Mouse (Mus musculus): ENCODE results near the gene Disp1. TPM values are rescaled to one million over a fixed set of nuclear protein-coding genes. Genes with fewer than 3 reads are reported as not detected.

Disp1 gene
- polyA plus RNA-seq, 1 experiment from 2014 or later: 3.5 TPM

- H3K36me3 ChIP-seq (ENCODE audit: insufficient read depth, low read length): no peaks in the 10 kb centered on the region
- WGBS: 64% methylated on average over 7 of the region's 7 CpGs
- no peak for ATAC-seq
Observed at GRCm38 (mm10) chr1:183052663-183053062, 168.7 kb downstream of the Disp1 start.

GRCm38 (mm10) chr1:183049295-183049694 lies 172.0 kb downstream of the Disp1 start:
- DNase-seq (ENCODE audit: low spot score) (peak; percentile 22), ATAC-seq (no peak)
- Histone ChIP-seq H3K4me3 (ENCODE audit: low read depth, low read length) (no peak overlapping the region), H3K27me3 (replicated peaks; ENCODE audit: insufficient read depth, low read length) (no peaks in the 10 kb centered on the region), H3K4me1 (ENCODE audit: insufficient read depth, low read depth, low read length) (no peaks in the 10 kb centered on the region; the same call in 1 of the 2 replicates), H3K4me2 (replicated peaks; ENCODE audit: low read depth, low read length) (no peak overlapping the region), H3K9ac (replicated peaks; ENCODE audit: low read depth) (no peak overlapping the region), H3K27ac (ENCODE audit: low read length) (no peak overlapping the region), H3K9me3 (ENCODE audit: low read length) (no peaks in the 10 kb centered on the region), H3K36me3 (ENCODE audit: insufficient read depth, low read length) (no peaks in the 10 kb centered on the region)
- 70% methylated on average over 6 of the region's 6 CpGs for WGBS
- no peak for TF ChIP-seq CTCF (IDR thresholded peaks at IDR 0.05)

More at GRCm38 (mm10) chr1:183052663-183053062, 168.7 kb downstream of the Disp1 start:
- Histone ChIP-seq H3K9me3 (ENCODE audit: low read length) (no peaks in the 10 kb centered on the region), H3K4me2 (replicated peaks; ENCODE audit: low read depth, low read length) (no peak overlapping the region), H3K4me3 (ENCODE audit: low read depth, low read length) (no peak overlapping the region), H3K9ac (replicated peaks; ENCODE audit: low read depth) (no peak overlapping the region), H3K27ac (ENCODE audit: low read length) (no peak overlapping the region), H3K4me1 (ENCODE audit: insufficient read depth, low read depth, low read length) (no peaks in the 10 kb centered on the region; the same call in 1 of the 2 replicates), H3K27me3 (replicated peaks; ENCODE audit: insufficient read depth, low read length) (no peaks in the 10 kb centered on the region)
- TF ChIP-seq CTCF (IDR thresholded peaks at IDR 0.05) (no peak), EP300 (IDR thresholded peaks at IDR 0.05) (no peak)
- no peak for DNase-seq (ENCODE audit: low spot score)

GRCm38 (mm10) chr1:183047913-183048523 lies 173.3 kb downstream of the Disp1 start:
- Histone ChIP-seq H3K27ac (ENCODE audit: low read length) (no peak overlapping the region), H3K36me3 (ENCODE audit: insufficient read depth, low read length) (no peaks in the 10 kb centered on the region), H3K9me3 (ENCODE audit: low read length) (no peaks in the 10 kb centered on the region), H3K27me3 (replicated peaks; ENCODE audit: insufficient read depth, low read length) (no peaks in the 10 kb centered on the region), H3K4me1 (ENCODE audit: insufficient read depth, low read depth, low read length) (no peaks in the 10 kb centered on the region; the same call in 1 of the 2 replicates), H3K9ac (replicated peaks; ENCODE audit: low read depth) (no peak overlapping the region), H3K4me2 (replicated peaks; ENCODE audit: low read depth, low read length) (no peak overlapping the region), H3K4me3 (ENCODE audit: low read depth, low read length) (no peak overlapping the region)
- ATAC-seq (peak; percentile 14), DNase-seq (ENCODE audit: low spot score) (peak; percentile 32)
- WGBS: 19% methylated on average over 5 of the region's 5 CpGs
- TF ChIP-seq EP300 (IDR thresholded peaks at IDR 0.05) (no peak), CTCF (IDR thresholded peaks at IDR 0.05) (no peak)

GRCm38 (mm10) chr1:183047191-183047912 lies 174.0 kb downstream of the Disp1 start:
- no peaks in the 10 kb centered on the region for H3K36me3 ChIP-seq (ENCODE audit: insufficient read depth, low read length)
- H3K27ac ChIP-seq (ENCODE audit: low read length): no peak overlapping the region
- no peak overlapping the region for H3K4me2 ChIP-seq (replicated peaks; ENCODE audit: low read depth, low read length)
- H3K9me3 ChIP-seq (ENCODE audit: low read length): no peaks in the 10 kb centered on the region
- ATAC-seq (peak; percentile 83), DNase-seq (ENCODE audit: low spot score) (peak; percentile 89)
- WGBS: 24% methylated on average over 7 of the region's 7 CpGs
- no peak overlapping the region for H3K4me3 ChIP-seq (ENCODE audit: low read depth, low read length)
- no peak overlapping the region for H3K9ac ChIP-seq (replicated peaks; ENCODE audit: low read depth)
- TF ChIP-seq EP300 (IDR thresholded peaks at IDR 0.05): peak; percentile 85
- no peak for TF ChIP-seq CTCF (IDR thresholded peaks at IDR 0.05)
- no peaks in the 10 kb centered on the region for H3K27me3 ChIP-seq (replicated peaks; ENCODE audit: insufficient read depth, low read length)
- H3K4me1 ChIP-seq (ENCODE audit: insufficient read depth, low read depth, low read length): no peaks in the 10 kb centered on the region; the same call in 1 of the 2 replicates

- H3K27me3 ChIP-seq (replicated peaks; ENCODE audit: insufficient read depth, low read length): 0 out of 2 replicates have a peak, but pooled peaks cover 3% of the 10 kb centered on the region
- H3K36me3 ChIP-seq (ENCODE audit: insufficient read depth, low read length): no peaks in the 10 kb centered on the region
- no peaks in the 10 kb centered on the region for H3K9me3 ChIP-seq (ENCODE audit: low read length)
- H3K27ac ChIP-seq (ENCODE audit: low read length): no peak overlapping the region
- no peaks in the 10 kb centered on the region; the same call in 1 of the 2 replicates for H3K4me1 ChIP-seq (ENCODE audit: insufficient read depth, low read depth, low read length)
- H3K4me2 ChIP-seq (replicated peaks; ENCODE audit: low read depth, low read length): no peak overlapping the region
- H3K4me3 ChIP-seq (ENCODE audit: low read depth, low read length): no peak overlapping the region
- no peak for TF ChIP-seq CTCF (IDR thresholded peaks at IDR 0.05)
- TF ChIP-seq EP300 (IDR thresholded peaks at IDR 0.05): no peak
- DNase-seq (ENCODE audit: low spot score) (no peak), ATAC-seq (no peak)
- no peak overlapping the region for H3K9ac ChIP-seq (replicated peaks; ENCODE audit: low read depth)
- WGBS: 79% methylated on average over 12 of the region's 12 CpGs
Observed at GRCm38 (mm10) chr1:183046081-183046480, 175.2 kb downstream of the Disp1 start.

GRCm38 (mm10) chr1:183043161-183043812 lies 178.0 kb downstream of the Disp1 start:
- DNase-seq (ENCODE audit: low spot score) (peak; percentile 37), ATAC-seq (peak; percentile 12; the same call in 1 of the 2 replicates)
- TF ChIP-seq CTCF (IDR thresholded peaks at IDR 0.05): no peak
- TF ChIP-seq EP300 (IDR thresholded peaks at IDR 0.05): no peak
- Histone ChIP-seq H3K9ac (replicated peaks; ENCODE audit: low read depth) (no peak overlapping the region), H3K9me3 (ENCODE audit: low read length) (no peaks in the 10 kb centered on the region), H3K36me3 (ENCODE audit: insufficient read depth, low read length) (no peaks in the 10 kb centered on the region), H3K27me3 (replicated peaks; ENCODE audit: insufficient read depth, low read length) (0 out of 2 replicates have a peak, but pooled peaks cover 3% of the 10 kb centered on the region), H3K4me3 (ENCODE audit: low read depth, low read length) (no peak overlapping the region), H3K4me2 (replicated peaks; ENCODE audit: low read depth, low read length) (no peak overlapping the region), H3K4me1 (ENCODE audit: insufficient read depth, low read depth, low read length) (no peaks in the 10 kb centered on the region; the same call in 1 of the 2 replicates), H3K27ac (ENCODE audit: low read length) (no peak overlapping the region)
- WGBS: 60% methylated on average over 13 of the region's 13 CpGs

Measured in lung, postnatal 0 days (tissue).